Mouse (Mus musculus): ENCODE measurements around the gene Tent4a. TPM values are rescaled to one million over a fixed set of nuclear protein-coding genes. Genes with fewer than 3 reads are reported as not detected.

Gene Tent4a
- polyA plus RNA-seq, 1 experiment from 2014 or later, result 6.2 TPM

DNA sequence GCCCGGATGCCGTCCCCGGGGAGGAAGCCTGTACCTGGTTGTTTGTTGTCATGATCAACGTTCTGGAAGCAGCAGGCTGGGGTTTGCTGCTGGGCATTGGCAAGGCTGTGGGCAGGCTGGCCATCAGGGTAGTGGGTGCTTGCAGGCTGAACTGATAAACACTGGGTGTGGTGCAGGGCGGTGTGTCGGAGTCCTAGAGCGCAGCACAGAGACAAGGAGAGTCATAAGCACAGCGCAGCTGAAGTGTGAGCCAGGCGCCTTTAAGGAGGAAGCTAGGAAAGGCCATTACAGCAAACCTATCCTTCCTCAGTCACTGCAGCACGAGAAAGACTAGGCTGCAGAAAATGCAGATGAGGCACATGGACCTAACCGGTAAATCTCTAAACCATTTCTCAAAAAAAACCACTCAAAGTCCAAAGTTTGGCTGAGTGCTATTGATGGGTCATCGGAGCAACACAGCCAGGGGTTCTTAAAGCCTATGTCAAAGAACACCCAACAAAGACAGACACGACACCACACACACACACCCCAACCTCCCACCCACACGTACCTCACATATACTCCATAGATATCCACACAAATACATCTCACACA, 32.2 kb downstream of the Tent4a start:
- no peak overlapping the region for H3K9ac ChIP-seq (ENCODE audit: low read depth, low read length)
- no peak overlapping the region for H3K4me3 ChIP-seq (ENCODE audit: low read depth, low read length)
- no peaks in the 10 kb centered on the region for H3K27me3 ChIP-seq (replicated peaks; ENCODE audit: control insufficient read depth, insufficient read depth, low read length)
- WGBS, result 81% methylated on average over 14 of the region's 14 CpGs
- H3K27ac ChIP-seq (ENCODE audit: low read depth, low read length), result no peak overlapping the region
- H3K4me2 ChIP-seq, result no peak overlapping the region
- DNase-seq (ENCODE audit: low spot score) (no peak), ATAC-seq (replicated peaks; ENCODE audit: low FRiP score) (peak; percentile 69)
- H3K36me3 ChIP-seq (ENCODE audit: control insufficient read depth, insufficient read depth, low read length), result peaks cover 47% of the 10 kb centered on the region
- no peaks in the 10 kb centered on the region for H3K9me3 ChIP-seq (ENCODE audit: control insufficient read depth, low read length)
- H3K4me1 ChIP-seq (replicated peaks; ENCODE audit: control insufficient read depth, insufficient read depth, low read length), result peaks cover 3% of the 10 kb centered on the region

DNA sequence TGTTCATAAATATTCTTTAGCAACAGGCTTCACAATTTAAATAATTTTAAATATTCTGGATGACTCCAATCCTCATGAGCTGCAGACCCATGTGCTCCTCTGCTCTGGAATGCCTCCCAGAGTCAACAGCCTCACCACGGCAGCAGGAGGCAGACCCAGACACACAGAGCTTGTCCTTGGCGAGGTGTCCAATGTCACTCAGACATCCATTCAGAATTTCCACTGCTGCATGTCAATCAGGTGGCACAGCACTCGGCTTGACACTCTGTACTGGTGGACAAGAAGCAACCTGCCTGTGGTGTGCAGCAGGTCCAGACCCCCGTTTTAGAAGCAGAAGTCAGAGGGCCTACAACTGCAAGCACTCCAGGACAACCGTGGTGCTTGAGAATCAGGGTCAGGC, 36.1 kb downstream of the Tent4a start:
- no peaks in the 10 kb centered on the region for H3K27me3 ChIP-seq (replicated peaks; ENCODE audit: control insufficient read depth, insufficient read depth, low read length)
- DNase-seq (ENCODE audit: low spot score) (no peak), ATAC-seq (replicated peaks; ENCODE audit: low FRiP score) (no peak)
- no peaks in the 10 kb centered on the region for H3K4me1 ChIP-seq (replicated peaks; ENCODE audit: control insufficient read depth, insufficient read depth, low read length)
- H3K27ac ChIP-seq (ENCODE audit: low read depth, low read length), result no peak overlapping the region
- 85% methylated on average over 5 of the region's 5 CpGs for WGBS
- H3K9me3 ChIP-seq (ENCODE audit: control insufficient read depth, low read length), result no peaks in the 10 kb centered on the region
- no peak overlapping the region for H3K9ac ChIP-seq (ENCODE audit: low read depth, low read length)
- H3K36me3 ChIP-seq (ENCODE audit: control insufficient read depth, insufficient read depth, low read length), result peaks cover 27% of the 10 kb centered on the region
- H3K4me2 ChIP-seq, result no peak overlapping the region
- no peak overlapping the region for H3K4me3 ChIP-seq (ENCODE audit: low read depth, low read length)

DNA sequence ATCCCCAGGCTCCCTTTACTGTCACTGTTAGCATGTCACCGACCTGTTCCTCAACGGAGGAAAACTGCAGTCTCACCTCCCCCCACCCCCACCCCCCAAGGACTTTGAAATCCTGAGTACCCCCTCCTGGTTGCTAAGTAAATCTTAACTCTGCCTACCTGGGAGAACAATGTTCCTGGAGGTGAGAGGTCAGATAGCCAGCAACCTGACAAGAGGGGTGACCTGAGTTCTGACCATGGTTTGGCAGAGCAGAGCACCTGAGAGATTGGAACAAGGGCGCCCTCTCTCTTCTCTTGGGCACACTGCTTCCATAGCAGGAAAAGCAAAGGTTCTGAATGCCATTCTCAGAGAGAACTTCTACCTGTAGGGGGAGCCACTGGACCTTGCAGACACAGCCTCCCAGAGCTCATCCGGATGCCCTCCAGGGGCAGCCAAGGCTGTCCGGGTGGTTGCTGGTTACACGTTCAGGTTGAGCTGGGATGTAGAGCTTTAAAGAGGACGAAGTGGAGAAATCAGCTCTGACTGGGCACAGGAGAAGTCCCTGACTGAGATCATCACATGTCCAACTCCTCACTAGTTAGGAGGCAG, 41.4 kb downstream of the Tent4a start:
- no peak overlapping the region for H3K27ac ChIP-seq (ENCODE audit: low read depth, low read length)
- no peak overlapping the region for H3K9ac ChIP-seq (ENCODE audit: low read depth, low read length)
- DNase-seq (ENCODE audit: low spot score) (no peak), ATAC-seq (replicated peaks; ENCODE audit: low FRiP score) (peak; percentile 44)
- no peak overlapping the region for H3K4me2 ChIP-seq
- 23% methylated on average over 7 of the region's 7 CpGs for WGBS
- H3K9me3 ChIP-seq (ENCODE audit: control insufficient read depth, low read length), result no peaks in the 10 kb centered on the region
- H3K36me3 ChIP-seq (ENCODE audit: control insufficient read depth, insufficient read depth, low read length), result no peaks in the 10 kb centered on the region; the same call in 1 of the 2 replicates
- no peak overlapping the region for H3K4me3 ChIP-seq (ENCODE audit: low read depth, low read length)
- H3K27me3 ChIP-seq (replicated peaks; ENCODE audit: control insufficient read depth, insufficient read depth, low read length), result peaks cover 14% of the 10 kb centered on the region
- 0 out of 2 replicates have a peak, but pooled peaks cover 3% of the 10 kb centered on the region for H3K4me1 ChIP-seq (replicated peaks; ENCODE audit: control insufficient read depth, insufficient read depth, low read length)

DNA sequence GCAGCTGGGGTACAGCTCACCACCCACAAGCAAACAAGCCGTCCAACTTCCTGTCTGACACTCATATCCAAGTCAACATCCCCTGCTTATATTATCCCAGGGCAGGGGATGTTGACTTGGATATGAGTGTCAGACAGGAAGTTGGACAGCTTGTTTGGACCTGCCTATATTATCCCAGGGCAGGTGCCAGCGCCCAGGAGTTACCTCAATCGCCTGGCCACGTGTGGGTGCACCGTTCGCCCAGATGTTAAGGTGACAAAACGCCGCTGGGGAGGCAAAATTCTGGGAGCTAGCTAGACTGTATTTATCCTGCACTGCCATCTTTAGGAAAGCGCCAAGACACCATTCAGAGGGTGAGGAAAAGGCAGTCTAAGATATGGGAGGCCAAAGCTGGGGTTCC, 44.6 kb downstream of the Tent4a start:
- no peak overlapping the region for H3K4me3 ChIP-seq (ENCODE audit: low read depth, low read length)
- H3K9ac ChIP-seq (ENCODE audit: low read depth, low read length), result no peak overlapping the region
- H3K9me3 ChIP-seq (ENCODE audit: control insufficient read depth, low read length), result no peaks in the 10 kb centered on the region
- H3K27ac ChIP-seq (ENCODE audit: low read depth, low read length), result no peak overlapping the region
- no peak for DNase-seq (ENCODE audit: low spot score)
- 75% methylated on average over 9 of the region's 9 CpGs for WGBS
- no peak for ATAC-seq (replicated peaks; ENCODE audit: low FRiP score)
- no peaks in the 10 kb centered on the region for H3K36me3 ChIP-seq (ENCODE audit: control insufficient read depth, insufficient read depth, low read length)
- H3K27me3 ChIP-seq (replicated peaks; ENCODE audit: control insufficient read depth, insufficient read depth, low read length), result peaks cover 29% of the 10 kb centered on the region
- H3K4me2 ChIP-seq, result no peak overlapping the region
- H3K4me1 ChIP-seq (replicated peaks; ENCODE audit: control insufficient read depth, insufficient read depth, low read length), result 0 out of 2 replicates have a peak, but pooled peaks cover 3% of the 10 kb centered on the region

DNA sequence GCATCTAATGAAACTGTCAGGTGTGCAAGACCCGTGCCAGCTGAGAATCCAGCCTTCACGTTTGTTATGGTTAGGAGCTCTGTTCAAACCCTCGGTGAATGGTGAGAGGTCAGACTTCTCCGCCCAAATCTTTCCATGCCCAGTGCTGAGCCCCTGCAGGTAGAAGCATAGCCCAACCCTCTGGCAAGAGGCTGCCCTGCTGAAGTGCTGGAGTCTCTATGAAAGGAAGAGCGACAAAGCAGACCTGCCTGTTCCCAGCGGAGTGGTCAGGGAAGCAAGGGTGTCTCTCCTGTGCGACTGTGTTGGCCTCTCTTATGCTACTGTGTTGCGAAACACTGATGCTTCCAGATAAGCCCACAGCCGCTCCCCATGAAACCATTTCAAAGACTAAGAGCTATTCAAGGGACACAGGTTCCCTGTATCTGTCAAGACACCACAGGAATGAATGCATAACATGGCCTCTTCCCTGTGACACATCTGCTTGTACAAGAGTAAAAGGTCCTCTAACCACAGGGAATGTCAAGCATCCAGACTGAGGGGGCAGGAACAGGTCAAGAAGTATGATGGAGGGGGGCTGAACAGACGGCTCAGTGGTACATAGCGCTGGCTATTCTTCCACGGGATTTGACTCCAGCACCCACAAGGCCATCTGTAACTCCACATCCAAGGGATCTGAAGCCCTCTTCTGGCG, 45.7 kb downstream of the Tent4a start:
- WGBS, result 32% methylated on average over 13 of the region's 13 CpGs
- Histone ChIP-seq H3K36me3 (ENCODE audit: control insufficient read depth, insufficient read depth, low read length) (no peaks in the 10 kb centered on the region), H3K9ac (ENCODE audit: low read depth, low read length) (no peak overlapping the region), H3K4me2 (peak overlapping the region; percentile 9; the same call in 1 of the 2 replicates), H3K4me3 (ENCODE audit: low read depth, low read length) (no peak overlapping the region), H3K9me3 (ENCODE audit: control insufficient read depth, low read length) (no peaks in the 10 kb centered on the region), H3K27ac (ENCODE audit: low read depth, low read length) (no peak overlapping the region), H3K4me1 (replicated peaks; ENCODE audit: control insufficient read depth, insufficient read depth, low read length) (0 out of 2 replicates have a peak, but pooled peaks cover 3% of the 10 kb centered on the region), H3K27me3 (replicated peaks; ENCODE audit: control insufficient read depth, insufficient read depth, low read length) (peaks cover 33% of the 10 kb centered on the region)
- DNase-seq (ENCODE audit: low spot score) (no peak), ATAC-seq (replicated peaks; ENCODE audit: low FRiP score) (no peak)

DNA sequence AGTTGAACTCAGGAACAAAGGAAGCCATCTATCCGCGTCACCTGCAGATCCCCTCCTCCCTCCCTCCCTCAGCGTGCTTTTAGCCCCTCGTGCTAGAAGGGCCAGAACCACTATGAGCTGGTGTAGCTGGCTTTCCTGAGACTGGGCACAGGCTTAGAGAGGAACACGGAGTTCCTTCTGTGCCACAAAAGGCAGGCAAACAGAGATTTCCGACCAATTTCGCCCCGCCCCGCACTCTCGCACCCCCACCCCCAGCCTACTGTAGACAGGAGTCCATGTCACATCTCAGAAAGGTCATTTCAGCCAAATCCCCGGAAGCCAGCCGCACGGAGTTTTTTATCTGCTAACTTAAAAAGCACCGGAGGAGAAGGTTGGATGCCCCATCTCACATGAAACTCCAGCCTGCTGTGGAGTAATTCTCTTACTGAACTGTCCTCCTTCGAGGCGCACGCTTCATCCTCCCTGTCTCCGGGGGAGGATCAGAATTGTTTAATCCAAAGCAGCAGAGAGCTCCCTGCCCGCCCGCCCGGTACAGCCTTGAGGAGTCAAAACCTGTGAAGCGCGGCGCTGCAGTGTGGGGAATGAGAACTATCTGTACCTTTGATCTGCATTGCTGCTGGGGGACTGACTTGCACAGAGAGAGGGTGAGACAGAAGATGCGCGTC, 46.7 kb downstream of the Tent4a start:
- H3K9me3 ChIP-seq (ENCODE audit: control insufficient read depth, low read length), result no peaks in the 10 kb centered on the region
- H3K4me2 ChIP-seq, result peak overlapping the region; percentile 53
- DNase-seq (ENCODE audit: low spot score), result no peak
- H3K36me3 ChIP-seq (ENCODE audit: control insufficient read depth, insufficient read depth, low read length), result no peaks in the 10 kb centered on the region
- no peak for ATAC-seq (replicated peaks; ENCODE audit: low FRiP score)
- 0 out of 2 replicates have a peak, but pooled peaks cover 3% of the 10 kb centered on the region for H3K4me1 ChIP-seq (replicated peaks; ENCODE audit: control insufficient read depth, insufficient read depth, low read length)
- 2% methylated on average over 26 of the region's 26 CpGs for WGBS
- H3K9ac ChIP-seq (ENCODE audit: low read depth, low read length), result no peak overlapping the region
- 0 out of 2 replicates have a peak overlapping the region, but pooled peaks have one; percentile 12 for H3K4me3 ChIP-seq (ENCODE audit: low read depth, low read length)
- H3K27ac ChIP-seq (ENCODE audit: low read depth, low read length), result no peak overlapping the region
- peaks cover 43% of the 10 kb centered on the region for H3K27me3 ChIP-seq (replicated peaks; ENCODE audit: control insufficient read depth, insufficient read depth, low read length)

DNA sequence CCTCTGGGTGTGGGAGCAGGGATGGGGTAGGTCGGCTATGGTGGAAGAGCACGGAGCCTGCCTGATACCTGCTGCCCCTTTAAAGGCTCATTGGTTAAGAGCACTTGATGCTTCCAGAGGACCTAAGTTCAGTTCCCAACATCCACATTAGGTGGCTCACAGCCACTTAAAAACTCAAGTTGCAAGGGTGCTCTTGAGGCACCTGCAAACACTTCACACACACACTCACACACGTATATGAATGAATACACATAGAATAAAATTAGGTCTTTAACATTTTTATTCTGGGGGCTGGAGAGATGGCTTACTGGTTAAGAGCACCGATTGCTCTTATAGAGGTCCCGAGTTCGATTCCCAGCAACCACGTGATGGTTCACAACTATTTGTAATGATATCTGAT, 47.3 kb downstream of the Tent4a start:
- Histone ChIP-seq H3K36me3 (ENCODE audit: control insufficient read depth, insufficient read depth, low read length) (no peaks in the 10 kb centered on the region), H3K27ac (ENCODE audit: low read depth, low read length) (no peak overlapping the region), H3K9me3 (ENCODE audit: control insufficient read depth, low read length) (no peaks in the 10 kb centered on the region), H3K4me2 (no peak overlapping the region), H3K27me3 (replicated peaks; ENCODE audit: control insufficient read depth, insufficient read depth, low read length) (peaks cover 48% of the 10 kb centered on the region), H3K4me3 (ENCODE audit: low read depth, low read length) (no peak overlapping the region), H3K9ac (ENCODE audit: low read depth, low read length) (no peak overlapping the region), H3K4me1 (replicated peaks; ENCODE audit: control insufficient read depth, insufficient read depth, low read length) (0 out of 2 replicates have a peak, but pooled peaks cover 3% of the 10 kb centered on the region)
- DNase-seq (ENCODE audit: low spot score) (no peak), ATAC-seq (replicated peaks; ENCODE audit: low FRiP score) (no peak)
- 78% methylated on average over 7 of the region's 7 CpGs for WGBS

DNA sequence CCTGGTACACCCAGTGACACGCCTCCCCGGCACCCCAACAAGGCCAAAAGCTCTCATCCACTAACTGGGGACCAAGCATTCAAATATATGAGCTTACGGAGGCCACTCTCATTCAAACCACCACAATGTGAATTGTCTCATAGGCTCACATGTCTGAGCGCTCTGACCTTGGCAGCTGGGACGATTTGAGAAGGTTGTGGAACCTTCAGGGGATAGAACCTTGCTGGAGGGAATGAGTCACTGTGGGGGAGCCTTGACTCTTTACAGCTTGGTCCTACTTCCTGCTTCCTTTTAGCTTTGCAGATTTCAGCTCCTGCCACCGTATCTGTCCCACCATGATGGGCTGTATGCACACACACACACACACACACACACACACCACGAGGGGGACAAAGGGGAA, 48.6 kb downstream of the Tent4a start:
- Histone ChIP-seq H3K4me3 (ENCODE audit: low read depth, low read length) (no peak overlapping the region), H3K9ac (ENCODE audit: low read depth, low read length) (no peak overlapping the region), H3K9me3 (ENCODE audit: control insufficient read depth, low read length) (no peaks in the 10 kb centered on the region), H3K4me1 (replicated peaks; ENCODE audit: control insufficient read depth, insufficient read depth, low read length) (0 out of 2 replicates have a peak, but pooled peaks cover 3% of the 10 kb centered on the region), H3K27ac (ENCODE audit: low read depth, low read length) (no peak overlapping the region), H3K27me3 (replicated peaks; ENCODE audit: control insufficient read depth, insufficient read depth, low read length) (peaks cover 61% of the 10 kb centered on the region), H3K36me3 (ENCODE audit: control insufficient read depth, insufficient read depth, low read length) (no peaks in the 10 kb centered on the region), H3K4me2 (no peak overlapping the region)
- no peak for DNase-seq (ENCODE audit: low spot score)
- no peak for ATAC-seq (replicated peaks; ENCODE audit: low FRiP score)
- 57% methylated on average over 7 of the region's 7 CpGs for WGBS
